24 mouse cellular contexts compared by ENCODE assay signal in genomic region chr11:102019736-102020135, GRCm38 (mm10). TPM values are rescaled to one million over a fixed set of nuclear protein-coding genes. Genes with fewer than 3 reads are reported as not detected.
"Had no signal": no experiment of that assay in that cellular context is flagged by ENCODE, and none has a peak within 500 bp of the region (broad histone marks: within the 10 kb centered on the region; RNA-seq: fewer than 3 reads in every experiment).

No protein-coding gene starts in this region.

- H3K9me3 ChIP-seq: limb, embryonic 12.5 days; limb, embryonic 15.5 days had no signal

- H3K4me1 ChIP-seq: limb, embryonic 15.5 days had no signal

- H3K4me2 ChIP-seq: limb, embryonic 12.5 days; limb, embryonic 15.5 days; liver, embryonic 11.5 days; lung, embryonic 14.5 days had no signal

- H3K27ac ChIP-seq: kidney, postnatal 0 days; limb, embryonic 12.5 days; limb, embryonic 15.5 days; liver, embryonic 14.5 days; macrophage had no signal

- DNase-seq: kidney, adult 2 months; kidney, postnatal 25 days; left cerebral cortex, postnatal 4 days; liver, postnatal 0 days; lung, embryonic 14.5 days; midbrain, embryonic 14.5 days; thymus, adult 18-20 months; thymus, postnatal 36 days had no signal

- H3K4me3 ChIP-seq: limb, embryonic 12.5 days; limb, embryonic 15.5 days had no signal

- H3K9ac ChIP-seq: limb, embryonic 12.5 days; limb, embryonic 15.5 days; liver, embryonic 14.5 days; liver, postnatal 0 days; lung, embryonic 14.5 days had no signal

- ATAC-seq: liver, postnatal 0 days; lung, postnatal 0 days had no signal

- H3K27me3 ChIP-seq: limb, embryonic 12.5 days; limb, embryonic 15.5 days had no signal

RNA-seq across cellular contexts. Expression of gene Mpp3, which starts 8.5 kb away (rescaled TPM):
- polyA plus RNA-seq: macrophage had no signal

RNA-seq across cellular contexts. Expression of gene Cfap97d1, which starts 35.7 kb away (rescaled TPM):
- polyA plus RNA-seq: kidney, adult 2 months; kidney, embryonic 14.5 days; kidney, postnatal 0 days; large intestine, adult 2 months; limb, embryonic 12.5 days; limb, embryonic 15.5 days; liver, embryonic 11.5 days; liver, embryonic 14.5 days; liver, postnatal 0 days; lung, embryonic 14.5 days; macrophage; midbrain, embryonic 14.5 days; midbrain, postnatal 0 days; neural tube, embryonic 11.5 days; neural tube, embryonic 14.5 days; small intestine, adult 2 months; spleen, adult 2 months; stomach, embryonic 16.5 days; urinary bladder, adult 2 months had no signal

RNA-seq across cellular contexts. Expression of gene Sost, which starts 52.9 kb away (rescaled TPM):
- polyA plus RNA-seq: large intestine, adult 2 months; liver, embryonic 11.5 days; liver, postnatal 0 days; lung, embryonic 14.5 days; lung, postnatal 0 days; macrophage; midbrain, embryonic 14.5 days; neural tube, embryonic 11.5 days; neural tube, embryonic 14.5 days; small intestine, adult 2 months; stomach, embryonic 16.5 days had no signal
